ENCODE assay signal across 18 mouse cellular contexts in genomic region chr5:132975303-132975932, GRCm38 (mm10).
DNase-seq lines count a peak whose midpoint lies in the region; ATAC-seq lines count a peak whose summit lies in the region.
"Had no signal": no experiment of that assay in that cellular context is flagged by ENCODE, and none has a peak within 500 bp of the region (broad histone marks: within the 10 kb centered on the region; RNA-seq: fewer than 3 reads in every experiment).

No protein-coding gene starts in this region.

- H3K4me2 ChIP-seq in midbrain, embryonic 15.5 days: no peak overlapping the region
- H3K4me2 ChIP-seq: embryonic facial prominence, embryonic 15.5 days; heart, embryonic 12.5 days; hindbrain, embryonic 13.5 days had no signal

- peaks cover 3% of the 10 kb centered on the region for H3K4me1 ChIP-seq in midbrain, embryonic 15.5 days
- H3K4me1 ChIP-seq: heart, embryonic 12.5 days had no signal

- 0 out of 2 replicates have a peak overlapping the region, but pooled peaks have one; percentile 1 for H3K27ac ChIP-seq in midbrain, embryonic 15.5 days
- H3K27ac ChIP-seq: embryonic facial prominence, embryonic 15.5 days had no signal

- ATAC-seq in midbrain, embryonic 15.5 days (replicated peaks): no peak

- no peak overlapping the region for H3K9ac ChIP-seq in midbrain, embryonic 15.5 days
- H3K9ac ChIP-seq: embryonic facial prominence, embryonic 15.5 days; heart, embryonic 12.5 days; hindbrain, embryonic 13.5 days had no signal

- intact Hi-C loops in left cerebral cortex, postnatal 14 days (cut with DNase I): no loop called here
- intact Hi-C loops in left cerebral cortex, postnatal 36 days (cut with DNase I): no loop called here
- intact Hi-C loops in heart, postnatal 25 days (cut with DNase I): no loop called here

- H3K27me3 ChIP-seq in midbrain, embryonic 15.5 days (replicated peaks): no peaks in the 10 kb centered on the region
- H3K27me3 ChIP-seq: embryonic facial prominence, embryonic 15.5 days; heart, embryonic 12.5 days had no signal

- peak; percentile 14 to 30 for DNase-seq in left cerebral cortex, postnatal 14 days (ENCODE audit: low spot score in 2 of 2)
- DNase-seq in left cerebral cortex, postnatal 36 days (ENCODE audit: low spot score in 2 of 2): no peak
- DNase-seq in right cerebral cortex, adult 18-20 months: peak; percentile 24
- no peak for DNase-seq in right cerebral cortex, postnatal 25 days
- DNase-seq in heart, postnatal 25 days (ENCODE audit: low spot score): no peak
- DNase-seq: adrenal gland, adult 8-10 months; adrenal gland, postnatal 36 days; cerebellum, adult 11 months; cerebellum, adult 8-10 months; cerebellum, postnatal 14 days; gastrocnemius, postnatal 10 days; heart, postnatal 4 days had no signal

- H3K9me3 ChIP-seq in midbrain, embryonic 15.5 days: no peaks in the 10 kb centered on the region
- H3K9me3 ChIP-seq: embryonic facial prominence, embryonic 15.5 days; heart, embryonic 12.5 days; hindbrain, embryonic 13.5 days had no signal

- no peaks in the 10 kb centered on the region for H3K36me3 ChIP-seq in midbrain, embryonic 15.5 days (replicated peaks)
- H3K36me3 ChIP-seq: embryonic facial prominence, embryonic 15.5 days; forebrain, embryonic 10.5 days; heart, embryonic 12.5 days; hindbrain, embryonic 13.5 days had no signal

- H3K4me3 ChIP-seq in midbrain, embryonic 15.5 days: no peak overlapping the region
- H3K4me3 ChIP-seq: embryonic facial prominence, embryonic 15.5 days; erythroblast, embryonic 14.5 days; forebrain, embryonic 10.5 days; heart, embryonic 12.5 days; hindbrain, embryonic 13.5 days had no signal

- WGBS in midbrain, embryonic 15.5 days: 63% methylated on average over 4 of the region's 4 CpGs

Comparison
In these comparisons a context has a peak if more than half of its experiments do, and no peak if none do; other contexts are left out.
1. DNase-seq: peak in left cerebral cortex, postnatal 14 days (2 of 2) and right cerebral cortex, adult 18-20 months (single experiment); none in left cerebral cortex, postnatal 36 days (0 of 2), right cerebral cortex, postnatal 25 days (single experiment) and heart, postnatal 25 days (single experiment).